Mouse (Mus musculus) cerebellum, adult 9-10 months (tissue): ENCODE measurements around the gene Trim40.
"Not testable (repeated sequence)": the region's sequence is repeated elsewhere in the genome, so short reads cannot be mapped to it uniquely, and the experiment has no call there.

ENCODE experiments used
- DNase-seq: peaks from one replicate; pipeline ENCODE4 v3.0.0; 2022

Trim40 gene

DNA sequence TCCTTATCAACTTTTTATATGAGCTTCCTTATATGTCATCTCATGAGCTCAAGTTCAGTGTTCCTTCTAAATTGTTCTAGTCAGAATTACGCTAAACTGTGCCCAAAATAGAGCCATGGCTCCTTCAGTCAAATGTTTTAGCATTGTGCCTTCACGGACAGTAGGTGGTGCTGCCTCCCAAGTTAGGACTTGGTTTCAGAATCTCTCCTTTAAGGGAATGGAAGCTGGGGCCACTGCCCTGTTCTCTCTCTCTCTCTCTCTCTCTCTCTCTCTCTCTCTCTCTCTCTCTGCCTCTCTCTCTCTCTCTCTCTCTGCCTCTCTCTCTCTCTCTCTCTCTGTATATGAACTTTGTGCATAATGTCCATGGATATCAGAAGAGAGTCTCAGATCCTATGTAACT lies 2.4 kb upstream of the Trim40 start:
- DNase-seq, result peak; percentile 14

DNA sequence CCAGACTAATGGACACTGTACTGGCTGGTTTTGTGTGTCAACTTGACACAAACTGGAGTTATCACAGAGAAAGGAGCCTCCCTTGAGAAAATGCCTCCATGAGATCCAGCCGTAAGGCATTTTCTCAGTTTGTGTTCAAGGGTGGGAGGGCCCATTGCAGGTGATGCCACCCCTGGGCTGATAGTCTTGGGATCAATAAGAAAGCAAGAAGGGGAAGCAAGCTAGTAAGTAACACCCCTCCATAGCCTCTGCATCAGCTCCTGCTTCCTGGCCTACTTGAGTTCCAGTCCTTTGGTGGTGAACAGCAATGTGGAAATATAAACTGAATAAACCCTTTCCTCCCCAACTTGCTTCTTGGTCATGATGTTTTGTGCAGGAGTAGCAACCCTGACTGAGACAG lies 1.6 kb upstream of the Trim40 start:
- DNase-seq, result not testable (repeated sequence)

DNA sequence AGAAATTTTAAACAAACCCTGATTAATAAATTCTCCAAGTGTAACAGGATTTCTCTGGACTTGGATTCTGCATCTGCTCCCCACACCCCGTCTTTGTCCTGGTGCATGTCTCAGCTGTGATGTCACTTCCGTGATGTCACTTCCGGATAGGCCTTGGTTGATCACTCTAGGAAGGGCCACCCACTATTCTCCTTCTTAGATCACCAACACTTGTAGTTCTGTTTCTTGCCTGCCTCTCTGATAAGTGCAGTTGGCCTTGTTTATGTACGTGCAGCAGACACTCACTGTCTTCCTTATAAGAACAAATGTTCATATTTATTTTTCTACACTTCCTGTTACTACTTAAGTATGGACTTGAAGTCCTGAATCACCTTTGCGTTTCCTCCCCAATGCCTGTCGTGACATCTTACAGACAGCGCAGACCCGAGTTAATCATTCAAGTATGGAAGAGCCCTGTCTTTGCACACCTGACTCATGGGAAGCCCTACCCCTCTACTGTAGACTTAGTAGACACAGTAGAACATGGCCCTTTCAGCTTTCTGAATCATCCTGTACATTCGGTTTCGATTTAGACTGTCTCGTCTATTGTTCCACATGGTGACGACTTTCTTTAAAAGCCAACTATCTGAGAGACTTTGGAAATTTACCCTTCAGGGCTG lies 4.7 kb downstream of the Trim40 start:
- DNase-seq, result no peak

DNA sequence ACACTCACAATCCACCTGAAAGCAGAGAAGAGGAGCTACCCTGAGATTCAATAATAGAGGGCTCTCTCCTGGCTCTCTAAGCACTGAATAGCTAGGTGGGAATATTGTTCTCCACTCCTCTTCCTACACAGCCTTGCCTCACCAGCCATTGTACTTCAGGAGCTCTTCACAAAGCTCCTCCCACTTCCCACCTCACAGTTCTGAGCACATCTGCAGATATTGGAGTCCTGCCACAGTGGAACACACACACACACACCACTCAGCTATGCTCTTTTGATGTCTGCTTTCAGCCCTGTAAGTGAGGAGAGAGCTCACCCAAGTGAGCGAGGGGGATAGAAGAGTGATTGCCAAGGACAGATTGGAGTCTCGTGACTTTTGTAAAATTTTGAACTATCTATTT lies 6.6 kb downstream of the Trim40 start:
- DNase-seq, result no peak

DNA sequence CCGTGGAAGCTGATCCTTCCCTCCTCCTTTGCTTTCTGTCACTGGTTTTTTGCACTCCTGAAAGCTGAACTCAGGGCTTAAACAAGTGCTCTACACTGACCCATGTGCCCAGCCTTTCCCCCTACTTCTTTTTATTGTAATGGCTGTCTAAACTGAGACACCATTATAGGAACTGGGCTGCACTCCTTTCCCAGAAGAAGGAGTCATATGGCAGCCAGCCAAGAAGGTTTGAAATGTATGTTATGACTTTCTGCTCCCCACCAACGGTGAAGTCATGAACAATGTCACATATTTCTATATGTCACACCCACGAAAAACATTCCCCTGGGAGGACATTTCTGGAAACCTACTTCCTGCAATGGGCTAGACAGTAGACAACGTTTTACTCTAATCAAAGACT lies 15.3 kb downstream of the Trim40 start:
- DNase-seq, result no peak

DNA sequence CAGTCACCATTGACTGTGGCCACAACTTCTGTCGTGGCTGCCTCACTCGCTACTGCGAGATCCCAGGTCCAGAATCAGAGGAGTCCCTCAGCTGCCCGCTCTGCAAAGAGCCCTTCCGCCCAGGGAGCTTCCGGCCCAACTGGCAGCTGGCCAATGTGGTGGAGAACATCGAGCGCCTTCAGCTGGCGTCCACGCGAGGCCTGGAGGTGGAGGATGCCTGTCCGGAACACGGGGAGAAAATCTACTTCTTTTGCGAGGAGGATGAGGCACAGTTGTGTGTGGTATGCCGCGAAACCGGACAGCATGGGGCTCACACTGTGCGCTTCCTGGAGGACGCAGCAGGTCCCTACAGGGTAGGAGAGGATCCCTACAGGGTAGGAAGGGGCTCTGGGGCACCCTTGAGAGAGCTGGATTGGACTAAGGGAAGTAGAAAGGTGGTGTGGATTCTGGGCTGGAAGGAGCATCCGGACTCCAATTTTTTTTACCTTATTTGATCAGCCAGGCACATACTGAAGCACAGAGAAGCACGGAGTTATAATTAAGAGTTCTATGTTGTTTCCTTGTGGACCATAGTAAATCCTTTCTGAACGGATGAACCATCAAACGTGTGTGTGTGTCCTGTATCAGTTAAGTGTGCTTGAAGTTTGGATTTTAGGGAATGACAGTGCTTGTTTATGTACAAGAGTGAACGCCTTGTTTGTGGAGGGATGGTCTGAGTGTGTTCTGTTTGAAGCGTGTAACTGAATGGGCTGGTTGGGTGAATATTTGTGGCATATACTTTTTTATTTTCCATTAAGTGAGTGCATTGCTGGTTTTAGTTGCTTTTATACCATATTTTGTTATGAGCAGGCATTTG lies 19.7 kb downstream of the Trim40 start:
- DNase-seq, result no peak

DNA sequence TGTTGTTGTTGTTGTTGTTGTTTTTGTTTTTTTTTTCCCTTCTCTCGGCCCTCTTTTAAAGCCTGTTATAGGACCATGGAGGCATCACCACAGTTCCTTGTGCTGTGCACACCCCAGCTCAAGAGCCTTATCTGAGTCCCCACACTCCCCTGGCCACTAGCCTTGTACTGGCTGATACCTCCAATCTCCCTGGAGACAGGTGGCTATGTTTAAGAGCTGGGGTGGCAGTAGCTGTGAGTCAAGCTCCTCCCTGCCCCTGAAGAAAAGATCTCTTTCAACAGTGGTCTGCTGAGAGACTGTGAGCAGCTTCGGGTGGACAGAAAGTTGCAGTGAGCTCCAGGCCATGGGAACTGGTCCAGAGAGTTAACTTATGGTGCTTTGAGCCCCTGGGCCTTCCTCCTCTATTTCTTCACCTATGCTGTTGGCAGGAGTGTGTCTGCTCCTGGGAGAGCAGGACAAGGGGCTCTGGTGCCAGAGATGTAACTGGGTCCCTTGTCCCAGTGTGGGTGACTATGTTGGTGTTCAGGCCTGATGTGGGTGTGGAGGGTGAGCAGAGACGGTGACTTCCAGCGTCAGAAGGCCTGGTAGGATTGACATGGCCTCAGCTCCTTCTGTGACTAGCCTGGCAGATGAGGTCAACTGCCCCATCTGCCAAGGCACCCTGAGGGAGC lies 20.5 kb downstream of the Trim40 start, which contains the start of gene Trim10:
Gene Trim10 (plus strand): TSS at position 291 of the 671 bp plus-strand sequence.
- no peak for DNase-seq

DNA sequence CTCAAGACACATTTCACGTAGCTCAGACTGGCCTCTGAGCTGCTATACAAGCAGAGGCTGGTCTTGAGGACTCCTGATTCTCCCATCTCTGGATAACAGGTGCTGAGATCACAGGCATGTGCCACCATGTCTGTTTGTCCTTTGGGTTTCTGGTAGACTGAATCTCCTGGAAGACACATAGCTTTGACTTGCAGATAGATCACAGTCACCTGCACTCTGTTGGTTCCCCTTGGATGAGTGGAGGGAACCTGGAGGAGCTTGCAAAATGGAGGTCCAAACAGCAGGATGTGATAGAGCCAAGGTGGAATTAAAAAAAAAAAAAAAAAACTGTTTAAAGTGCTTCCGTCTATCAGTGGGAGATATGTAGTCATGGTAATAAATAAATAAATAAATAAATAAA lies 21.1 kb downstream of the Trim40 start:
- no peak for DNase-seq

DNA sequence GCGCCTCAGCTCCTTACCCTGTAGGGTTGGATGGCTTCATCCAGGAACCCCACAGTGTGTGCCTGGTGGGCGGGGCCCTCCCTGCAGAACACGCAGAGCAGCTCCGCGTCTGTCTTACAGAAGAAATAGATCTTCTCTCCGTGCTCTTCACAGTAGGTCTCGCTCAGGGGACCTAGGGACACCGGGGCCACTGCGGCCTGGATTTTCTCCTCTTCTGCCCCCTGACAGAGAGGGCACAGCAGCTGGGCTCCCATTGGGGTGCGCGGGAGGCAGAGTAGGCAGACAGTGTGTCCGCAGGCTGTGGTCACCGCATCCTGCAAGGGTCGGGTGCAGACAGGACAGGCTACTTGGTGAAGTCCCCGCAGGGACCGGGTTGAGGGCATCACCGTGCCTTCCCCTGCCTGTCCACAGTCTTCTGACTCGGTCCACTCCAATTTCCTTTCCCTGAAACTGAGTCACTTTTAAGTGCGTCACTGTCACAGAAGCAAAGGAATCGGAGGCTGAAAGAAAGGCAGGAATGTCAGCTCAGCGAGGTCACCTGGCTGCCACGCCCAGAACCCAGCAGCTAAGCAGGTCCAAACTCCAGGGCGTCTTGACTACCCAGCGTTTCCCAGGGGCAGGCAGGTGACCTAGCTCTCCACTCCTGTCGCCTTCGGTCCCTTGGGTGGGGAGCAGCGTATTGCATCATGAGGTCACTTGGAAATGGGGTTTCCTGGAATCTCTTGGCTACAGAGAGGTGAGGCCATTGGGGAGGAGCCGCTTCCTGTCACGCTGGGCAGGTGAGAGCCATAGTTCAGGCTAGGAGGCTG lies 23.0 kb downstream of the Trim40 start, which contains the start of gene Trim15:
Gene Trim15 (minus strand): TSS at position 492 of the 809 bp plus-strand sequence.
- DNase-seq, result no peak

DNA sequence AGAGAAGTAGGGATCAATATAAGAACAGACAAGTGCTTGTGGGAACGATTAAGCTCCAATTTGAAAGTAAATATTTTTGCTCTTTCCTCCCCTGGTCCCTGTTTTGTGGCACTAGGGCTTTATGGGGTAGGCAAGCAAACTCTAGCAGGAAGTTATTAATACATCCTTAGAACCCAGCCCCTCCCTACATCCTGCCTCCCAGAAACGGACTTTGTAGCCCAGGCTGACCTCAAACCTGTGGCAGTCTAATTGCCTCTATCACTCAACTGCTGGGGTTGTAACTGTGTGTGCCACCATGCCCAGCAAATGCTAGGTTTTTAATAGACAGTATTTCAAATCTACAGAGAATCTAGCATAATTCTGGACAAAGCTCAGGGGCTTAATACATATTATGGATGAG lies 28.2 kb downstream of the Trim40 start:
- no peak for DNase-seq

DNA sequence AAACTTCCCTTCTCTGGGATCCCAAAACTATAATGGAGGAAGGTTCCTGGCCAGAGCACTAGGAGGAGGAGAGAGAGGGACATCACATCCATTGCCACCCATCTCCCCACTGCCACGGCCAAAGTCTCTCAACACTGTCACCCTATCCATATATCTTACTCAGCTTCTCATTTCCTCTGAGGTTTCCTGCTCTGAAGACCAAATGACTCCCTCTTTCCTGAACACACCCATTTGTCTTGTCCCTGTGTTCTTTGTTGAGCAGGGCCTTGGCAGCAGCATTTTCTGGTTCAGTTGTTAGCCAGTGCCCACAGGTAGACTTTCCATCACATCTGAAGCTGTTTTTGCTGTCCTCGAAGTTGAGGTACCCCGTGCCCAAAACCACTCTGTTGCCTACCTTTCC lies 31.7 kb downstream of the Trim40 start:
- no peak for DNase-seq

DNA sequence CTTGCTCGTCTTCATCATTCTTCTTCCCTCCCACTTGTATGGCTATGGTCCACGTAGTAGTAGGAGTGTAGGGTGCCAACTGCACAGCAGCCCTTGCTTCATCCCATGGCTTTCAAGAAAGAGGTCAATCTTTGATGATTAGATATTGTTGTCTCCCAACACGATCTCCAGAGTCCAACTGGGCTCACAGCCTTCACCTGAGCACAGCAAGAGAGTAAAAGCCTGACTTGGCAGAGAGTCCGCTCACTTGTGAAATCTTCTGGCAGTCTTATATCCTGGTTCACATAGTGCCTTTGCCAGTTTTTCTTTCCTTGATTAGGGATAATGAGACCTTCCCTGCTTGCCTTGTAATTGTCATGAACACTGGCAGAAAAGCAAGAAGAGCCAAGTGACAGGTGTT lies 33.7 kb downstream of the Trim40 start:
- DNase-seq, result no peak

DNA sequence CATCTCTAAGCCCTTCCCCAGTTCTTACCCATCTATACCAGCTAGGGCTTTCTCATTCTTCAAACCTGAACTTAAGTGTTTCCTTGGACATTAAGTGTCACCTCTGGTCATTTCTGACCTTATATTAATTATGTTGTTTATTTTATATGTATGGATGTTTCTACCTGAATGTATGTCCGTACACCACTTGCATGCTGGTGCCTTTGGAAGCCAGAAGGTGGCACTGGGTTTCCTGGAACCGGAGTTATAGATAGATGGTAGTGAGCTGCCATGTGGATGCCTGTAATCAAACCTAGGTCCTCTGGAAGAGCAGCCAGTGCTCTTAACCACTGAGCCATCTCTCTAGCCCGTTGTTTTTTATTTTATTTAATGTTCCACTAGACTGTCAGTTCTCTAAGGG lies 34.4 kb downstream of the Trim40 start:
- no peak for DNase-seq

DNA sequence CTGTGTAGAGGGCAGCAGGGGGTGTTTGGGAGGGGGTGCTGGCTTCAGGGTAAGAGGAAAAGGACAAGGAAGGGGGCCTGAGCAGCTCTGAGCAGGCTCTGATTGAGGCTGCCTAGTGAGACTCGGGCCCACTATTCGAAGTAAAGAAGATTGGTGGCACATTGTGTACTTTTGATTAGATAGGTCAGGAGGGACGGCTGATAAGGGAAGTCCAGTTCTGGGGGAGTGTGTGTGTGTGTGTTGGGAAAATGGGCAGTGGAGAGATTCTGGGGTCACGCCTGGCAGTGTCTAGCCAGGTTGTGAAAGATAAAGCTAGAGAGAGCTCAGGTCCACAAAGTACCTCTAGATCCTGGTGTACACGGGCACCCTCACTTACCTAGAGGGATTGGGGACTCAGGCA lies 38.3 kb downstream of the Trim40 start:
- no peak for DNase-seq

DNA sequence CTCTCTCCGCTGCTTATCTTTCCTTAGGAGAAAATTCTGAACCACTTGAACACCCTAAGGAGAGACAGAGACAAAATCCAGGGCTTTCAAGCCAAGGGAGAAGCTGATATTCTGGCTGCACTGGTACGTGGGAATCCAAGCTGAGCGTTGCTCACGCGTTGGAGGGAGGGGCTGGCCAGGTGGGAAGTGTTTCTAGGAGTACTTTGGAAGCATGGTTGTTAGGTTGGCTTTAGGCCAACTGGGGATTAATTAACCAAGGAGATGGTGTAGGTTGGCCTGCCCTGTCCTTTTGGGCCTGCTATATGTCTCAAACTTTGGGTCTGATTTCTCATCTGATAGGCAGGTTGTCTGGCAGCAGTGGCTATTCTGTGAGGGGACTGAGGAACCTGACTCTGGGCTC lies 38.7 kb downstream of the Trim40 start:
- DNase-seq, result no peak

DNA sequence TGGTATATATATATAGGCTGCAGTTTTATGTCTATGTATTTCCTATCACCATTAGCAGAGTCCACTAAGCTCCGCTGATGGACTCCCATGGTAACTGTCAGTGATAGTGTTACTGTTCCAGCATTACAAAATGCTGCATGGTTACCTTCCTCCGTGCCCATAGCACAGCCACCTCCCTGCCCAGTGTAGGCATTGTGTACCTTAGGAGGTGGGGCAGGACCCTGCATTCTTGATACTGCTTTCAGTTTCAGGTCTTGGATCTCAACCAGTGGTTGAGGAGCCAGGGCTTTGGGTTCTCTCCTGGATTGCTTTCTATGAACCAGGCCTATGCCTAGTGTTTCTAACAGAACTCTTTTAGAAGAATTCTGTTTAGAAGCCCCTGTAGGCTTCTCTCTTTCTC lies 39.9 kb downstream of the Trim40 start:
- DNase-seq, result no peak

DNA sequence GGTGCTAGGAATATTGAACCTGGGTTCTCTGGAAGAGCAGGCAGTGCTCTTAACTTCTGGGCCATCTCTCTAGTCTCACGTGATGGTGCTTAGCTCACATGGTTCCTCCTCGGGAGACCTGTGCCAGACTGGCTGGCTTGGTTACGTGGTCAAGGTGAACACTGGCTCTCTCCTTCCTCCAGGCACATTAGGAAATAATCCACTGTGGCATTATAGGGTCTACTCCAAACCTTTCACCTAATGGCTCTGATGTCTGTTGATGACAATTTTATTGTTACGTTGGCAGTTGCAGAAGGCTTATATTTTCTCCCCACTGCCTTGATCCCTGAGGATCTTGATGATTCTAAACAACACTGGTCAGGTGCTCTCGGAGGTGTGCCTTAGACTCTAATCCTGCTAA lies 41.0 kb downstream of the Trim40 start:
- DNase-seq, result no peak

DNA sequence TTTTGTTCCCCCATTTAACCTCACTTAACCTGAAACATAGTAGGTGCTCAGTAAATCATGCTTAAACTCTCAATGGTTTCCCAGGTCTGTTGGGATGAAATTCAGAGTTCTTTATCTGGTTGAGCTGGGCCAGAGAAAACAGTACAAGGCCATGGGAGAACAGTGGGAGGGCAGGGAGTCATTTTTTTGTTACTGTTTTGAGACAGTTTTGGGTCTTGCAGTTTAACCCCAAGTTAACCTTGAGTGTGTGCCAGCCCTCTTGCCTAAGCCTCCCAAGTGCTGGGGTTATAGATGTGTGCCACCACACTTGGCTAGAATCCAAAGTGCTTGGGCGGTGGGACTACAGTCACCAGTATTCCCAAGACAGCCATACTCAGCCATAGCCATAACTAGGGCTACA lies 45.2 kb downstream of the Trim40 start:
- DNase-seq, result no peak

DNA sequence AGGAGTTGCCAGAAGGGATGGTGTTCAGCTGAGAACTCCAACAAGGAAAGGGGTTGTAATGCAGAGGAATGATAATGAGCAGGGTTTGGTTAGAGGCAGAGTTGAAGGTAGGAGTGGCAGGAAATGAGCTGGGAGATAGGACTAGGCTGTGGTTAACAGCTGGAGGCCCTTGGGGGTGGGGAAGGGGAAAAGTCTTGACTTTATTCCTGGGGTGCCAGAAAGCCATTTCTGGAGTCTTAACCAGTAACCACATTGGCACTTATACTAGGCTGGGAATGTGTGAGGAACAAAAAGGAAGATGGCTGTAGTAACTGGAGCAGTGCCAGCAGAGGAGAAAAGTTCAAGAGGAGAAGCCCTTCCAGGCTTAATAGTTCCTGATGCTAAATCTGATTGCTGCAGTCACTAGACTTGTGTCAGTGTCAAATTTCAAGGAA lies 45.6 kb downstream of the Trim40 start:
- no peak for DNase-seq

DNA sequence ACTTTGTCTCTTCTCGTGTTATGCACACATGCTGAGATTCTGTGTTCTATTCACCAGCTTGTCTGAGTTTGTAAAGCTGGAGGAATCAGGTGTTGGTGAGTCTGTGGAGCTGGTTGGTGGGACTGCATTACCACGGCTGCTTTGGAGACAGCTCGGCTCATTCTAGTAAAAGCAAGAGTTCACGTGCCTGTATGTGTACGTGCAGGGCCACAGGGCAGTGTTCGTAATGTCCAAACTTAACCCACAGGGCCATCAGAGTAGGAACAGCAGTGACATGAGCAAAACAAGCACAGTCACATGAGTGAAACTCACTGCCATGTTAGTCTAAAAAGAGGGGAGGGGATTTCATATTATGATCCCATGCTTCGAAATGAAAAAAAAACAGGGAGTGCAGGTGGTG lies 46.2 kb downstream of the Trim40 start:
- no peak for DNase-seq

DNA sequence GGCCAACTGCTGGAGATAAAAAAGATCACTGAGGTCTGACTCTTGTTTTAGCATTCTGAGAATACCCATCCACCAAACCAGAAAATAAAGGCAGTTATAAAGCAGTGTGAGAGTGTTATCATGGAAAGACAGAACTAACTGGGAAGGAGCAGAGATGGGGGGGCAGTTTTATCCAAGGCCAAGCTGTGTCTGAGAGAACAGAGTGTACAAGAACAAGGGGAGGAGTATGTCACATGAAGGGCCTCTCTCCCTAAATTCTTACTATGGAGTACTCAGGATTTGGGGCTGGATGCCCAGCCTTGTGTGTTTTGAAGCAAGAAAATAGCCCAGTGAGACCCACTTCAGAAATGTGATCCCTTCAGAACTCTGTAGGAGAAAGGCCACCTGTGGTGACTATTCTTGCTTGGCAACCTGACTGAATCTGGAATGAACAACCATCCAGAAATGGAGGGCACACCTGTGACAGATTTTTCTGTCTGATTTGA lies 48.9 kb downstream of the Trim40 start:
- no peak for DNase-seq

DNA sequence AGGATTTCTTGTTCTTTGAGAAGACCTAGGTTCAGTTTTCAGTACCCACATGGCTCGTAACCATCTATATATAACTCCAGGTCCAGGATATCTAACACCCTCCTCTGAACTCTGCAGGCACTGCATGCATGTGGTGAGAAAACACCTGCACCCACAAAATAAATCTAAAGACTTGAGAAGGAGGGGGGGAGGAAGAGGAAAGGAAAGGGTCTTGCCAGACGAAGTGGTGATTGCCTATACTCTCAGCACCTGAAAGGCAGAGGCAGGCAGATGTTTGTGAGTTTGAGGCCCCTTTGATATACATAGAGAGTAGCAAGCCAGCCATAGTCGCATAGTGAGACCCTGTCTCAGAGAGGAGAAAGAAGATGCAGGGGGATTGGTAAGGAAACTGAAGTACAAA lies 50.0 kb downstream of the Trim40 start:
- no peak for DNase-seq

DNA sequence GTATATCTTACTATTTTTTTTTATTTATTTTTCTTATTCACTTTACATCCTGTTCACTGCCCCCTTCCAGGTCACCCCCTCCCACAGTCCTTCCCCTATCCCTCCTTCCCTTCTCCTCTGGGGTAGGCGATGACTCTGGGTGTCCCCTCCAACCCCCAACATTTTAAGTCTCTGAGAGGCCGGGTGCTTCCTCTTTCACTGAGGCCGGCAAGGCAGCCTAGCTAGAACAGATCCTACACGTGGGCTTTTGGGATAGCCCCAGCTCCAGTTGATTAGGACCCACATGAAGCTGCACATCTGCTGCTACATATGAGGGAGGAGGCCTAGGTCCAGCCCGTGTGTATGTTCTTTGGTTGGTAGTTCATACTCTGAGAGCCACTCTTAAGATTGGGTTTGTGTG lies 50.9 kb downstream of the Trim40 start:
- DNase-seq, result no peak
